Mouse (Mus musculus): Measurements from ENCODE around the gene Zfand2a. TPM values are rescaled to one million over a fixed set of nuclear protein-coding genes. Genes with fewer than 3 reads are reported as not detected.

Zfand2a gene
- total RNA-seq, 1 experiment, result 17.4 TPM

DNA sequence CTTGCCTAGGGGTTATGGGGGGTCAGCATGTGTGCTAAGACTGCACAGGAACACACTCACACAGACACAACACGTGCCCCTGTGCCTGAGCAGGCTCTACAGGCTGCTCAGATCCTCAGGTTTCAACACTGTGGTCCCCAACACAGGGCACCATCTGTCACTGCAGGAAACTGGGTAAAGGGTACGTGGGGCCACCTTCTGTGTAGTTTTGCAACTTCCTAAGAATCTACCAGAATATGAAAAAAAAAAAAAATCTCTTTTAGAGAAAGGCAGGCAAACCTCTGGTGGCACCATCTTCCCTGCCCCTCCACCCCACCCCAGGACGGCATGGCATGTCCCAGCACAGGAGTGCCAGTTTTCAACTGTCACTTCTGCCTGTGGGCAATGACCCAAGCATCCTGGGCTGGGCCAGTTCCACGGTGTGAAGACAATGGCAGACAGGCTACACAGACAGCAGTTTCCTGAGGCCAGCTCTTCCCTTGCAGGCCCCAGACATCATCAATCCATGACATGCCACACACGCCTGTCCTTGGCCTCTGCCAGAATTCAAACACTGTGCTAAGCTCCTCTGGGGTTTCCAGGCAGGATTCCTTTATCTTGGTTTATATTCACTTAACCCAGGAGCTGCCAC lies 35.1 kb downstream of the Zfand2a start:
- H3K9ac ChIP-seq (ENCODE audit: insufficient read depth, low read depth, low read length, poor library complexity, severe bottlenecking), result no peak overlapping the region
- H3K4me3 ChIP-seq (ENCODE audit: insufficient read depth in 1 of 2, low read depth in 1 of 2, low read length in 2 of 2, poor library complexity in 1 of 2, severe bottlenecking in 1 of 2), result no peak overlapping the region
- H3K4me1 ChIP-seq (ENCODE audit: control insufficient read depth in 2 of 2, insufficient read depth in 2 of 2, low read length in 2 of 2, poor library complexity in 1 of 2), result peaks cover 0 to 15% of the 10 kb centered on the region in 2 experiments; a peak in 2 of 4 replicates
- no peak overlapping the region for H3K27ac ChIP-seq (ENCODE audit: insufficient read depth, low read depth, low read length, poor library complexity, severe bottlenecking)
- no peak for TF ChIP-seq MAFK (IDR thresholded peaks at IDR 0.05; ENCODE audit: insufficient read depth, low read depth, low read length)
- no peak for DNase-seq (ENCODE audit: low read depth, low spot score)
- peaks cover 14% of the 10 kb centered on the region; the same call in 1 of the 2 replicates for H3K36me3 ChIP-seq (ENCODE audit: control insufficient read depth, insufficient read depth, low read length, poor library complexity, severe bottlenecking)
- H3K9me3 ChIP-seq (ENCODE audit: control insufficient read depth, insufficient read depth, low read depth, low read length), result no peaks in the 10 kb centered on the region
- in situ Hi-C loops (cut with MboI; ENCODE audit: low sequenced_read_pairs in 2 of 2, unreplicated experiment in 2 of 2), result no loop called here

DNA sequence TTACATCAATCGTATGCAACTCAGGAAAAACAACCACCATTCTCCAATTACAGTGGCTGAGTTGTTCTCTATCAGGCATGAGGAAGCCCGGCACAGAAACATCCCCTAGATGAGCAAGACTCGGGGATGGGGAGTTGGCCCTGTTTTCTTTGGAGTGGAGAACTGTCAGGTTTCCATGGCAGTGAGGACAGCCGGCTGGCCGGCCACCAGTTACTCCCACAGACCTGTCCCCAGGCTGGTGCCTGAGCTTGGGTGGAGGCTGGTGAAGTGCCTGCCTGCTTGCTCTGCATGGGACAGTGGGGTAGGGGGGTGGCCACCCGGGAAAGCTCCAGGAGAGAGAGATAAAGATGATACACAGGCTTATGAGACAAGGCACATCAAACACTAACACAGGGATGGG lies 36.3 kb downstream of the Zfand2a start:
- no peak overlapping the region for H3K9ac ChIP-seq (ENCODE audit: insufficient read depth, low read depth, low read length, poor library complexity, severe bottlenecking)
- H3K9me3 ChIP-seq (ENCODE audit: control insufficient read depth, insufficient read depth, low read depth, low read length), result no peaks in the 10 kb centered on the region
- H3K27ac ChIP-seq (ENCODE audit: insufficient read depth, low read depth, low read length, poor library complexity, severe bottlenecking), result no peak overlapping the region
- TF ChIP-seq HCFC1 (IDR thresholded peaks at IDR 0.05; ENCODE audit: borderline replicate concordance, insufficient read depth, low read length) (no peak), ZNF384 (IDR thresholded peaks at IDR 0.05; ENCODE audit: low read depth, low read length) (no peak), MAFK (IDR thresholded peaks at IDR 0.05; ENCODE audit: insufficient read depth, low read depth, low read length) (no peak), ZC3H11A (IDR thresholded peaks at IDR 0.05; ENCODE audit: borderline replicate concordance, low read depth, low read length) (no peak)
- no peak for DNase-seq (ENCODE audit: low read depth, low spot score)
- peaks cover 6% of the 10 kb centered on the region; the same call in 1 of the 2 replicates for H3K36me3 ChIP-seq (ENCODE audit: control insufficient read depth, insufficient read depth, low read length, poor library complexity, severe bottlenecking)
- no peak overlapping the region for H3K4me3 ChIP-seq (ENCODE audit: insufficient read depth in 1 of 2, low read depth in 1 of 2, low read length in 2 of 2, poor library complexity in 1 of 2, severe bottlenecking in 1 of 2)
- in situ Hi-C loops (cut with MboI; ENCODE audit: low sequenced_read_pairs in 2 of 2, unreplicated experiment in 2 of 2), result no loop called here
- peaks cover 0 to 17% of the 10 kb centered on the region in 2 experiments; a peak in 2 of 4 replicates for H3K4me1 ChIP-seq (ENCODE audit: control insufficient read depth in 2 of 2, insufficient read depth in 2 of 2, low read length in 2 of 2, poor library complexity in 1 of 2)

DNA sequence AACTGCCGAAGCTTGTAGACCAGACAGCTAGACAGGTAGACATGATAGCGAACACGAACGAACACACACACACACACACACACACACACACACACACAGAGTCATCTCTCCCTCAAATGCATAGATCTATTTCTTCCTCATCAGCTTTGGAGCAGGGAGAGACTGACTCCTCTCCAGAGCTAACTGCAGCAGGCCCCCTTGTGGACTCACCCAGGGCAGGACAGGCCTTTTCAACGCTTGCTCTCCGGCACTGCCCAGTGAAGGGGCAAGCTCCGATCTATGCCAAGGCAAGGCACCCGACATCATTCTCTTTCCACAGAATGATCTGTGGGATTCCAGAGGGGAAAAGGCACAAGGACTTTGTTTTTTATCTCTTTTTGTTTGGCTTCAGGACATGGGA lies 39.1 kb downstream of the Zfand2a start:
- TF ChIP-seq MAFK (IDR thresholded peaks at IDR 0.05; ENCODE audit: insufficient read depth, low read depth, low read length), result no peak
- no peak for TF ChIP-seq ZNF384 (IDR thresholded peaks at IDR 0.05; ENCODE audit: low read depth, low read length)
- TF ChIP-seq HCFC1 (IDR thresholded peaks at IDR 0.05; ENCODE audit: borderline replicate concordance, insufficient read depth, low read length), result no peak
- TF ChIP-seq CHD2 (IDR thresholded peaks at IDR 0.05; ENCODE audit: low read depth, low read length), result no peak
- TF ChIP-seq ZC3H11A (IDR thresholded peaks at IDR 0.05; ENCODE audit: borderline replicate concordance, low read depth, low read length), result no peak
- Histone ChIP-seq H3K36me3 (ENCODE audit: control insufficient read depth, insufficient read depth, low read length, poor library complexity, severe bottlenecking) (no peaks in the 10 kb centered on the region; the same call in 1 of the 2 replicates), H3K9me3 (ENCODE audit: control insufficient read depth, insufficient read depth, low read depth, low read length) (no peaks in the 10 kb centered on the region), H3K27ac (ENCODE audit: insufficient read depth, low read depth, low read length, poor library complexity, severe bottlenecking) (no peak overlapping the region), H3K4me3 (ENCODE audit: insufficient read depth in 1 of 2, low read depth in 1 of 2, low read length in 2 of 2, poor library complexity in 1 of 2, severe bottlenecking in 1 of 2) (no peak overlapping the region), H3K4me1 (ENCODE audit: control insufficient read depth in 2 of 2, insufficient read depth in 2 of 2, low read length in 2 of 2, poor library complexity in 1 of 2) (peaks cover 0 to 20% of the 10 kb centered on the region in 2 experiments; a peak in 2 of 4 replicates), H3K9ac (ENCODE audit: insufficient read depth, low read depth, low read length, poor library complexity, severe bottlenecking) (no peak overlapping the region)
- in situ Hi-C loops (cut with MboI; ENCODE audit: low sequenced_read_pairs in 2 of 2, unreplicated experiment in 2 of 2), result no loop called here
- DNase-seq (ENCODE audit: low read depth, low spot score), result no peak

DNA sequence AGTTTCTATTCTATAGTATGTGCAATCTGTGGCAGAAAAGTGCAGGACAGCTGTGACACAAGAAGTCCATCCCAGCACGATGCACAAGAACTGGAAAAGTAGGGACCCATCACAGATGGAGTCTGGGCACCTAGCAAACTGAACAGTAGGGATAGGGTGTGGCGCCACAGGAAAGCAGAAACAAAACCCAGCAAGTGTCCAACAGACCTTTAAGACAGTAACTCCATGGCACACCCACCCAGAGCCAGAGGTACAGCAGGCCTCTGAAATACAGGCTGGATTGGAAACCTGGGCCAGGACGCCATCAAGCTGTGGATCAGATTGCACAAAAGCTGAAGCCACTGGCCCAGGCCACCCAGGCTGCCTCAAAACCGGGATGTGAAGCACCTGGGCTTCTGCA lies 41.4 kb downstream of the Zfand2a start:
- TF ChIP-seq HCFC1 (IDR thresholded peaks at IDR 0.05; ENCODE audit: borderline replicate concordance, insufficient read depth, low read length), result no peak
- TF ChIP-seq ZNF384 (IDR thresholded peaks at IDR 0.05; ENCODE audit: low read depth, low read length), result no peak
- TF ChIP-seq MAFK (IDR thresholded peaks at IDR 0.05; ENCODE audit: insufficient read depth, low read depth, low read length), result no peak
- TF ChIP-seq ZC3H11A (IDR thresholded peaks at IDR 0.05; ENCODE audit: borderline replicate concordance, low read depth, low read length), result no peak
- TF ChIP-seq CHD2 (IDR thresholded peaks at IDR 0.05; ENCODE audit: low read depth, low read length), result no peak
- Histone ChIP-seq H3K36me3 (ENCODE audit: control insufficient read depth, insufficient read depth, low read length, poor library complexity, severe bottlenecking) (no peaks in the 10 kb centered on the region; the same call in 1 of the 2 replicates), H3K9ac (ENCODE audit: insufficient read depth, low read depth, low read length, poor library complexity, severe bottlenecking) (no peak overlapping the region), H3K9me3 (ENCODE audit: control insufficient read depth, insufficient read depth, low read depth, low read length) (no peaks in the 10 kb centered on the region), H3K4me1 (ENCODE audit: control insufficient read depth in 2 of 2, insufficient read depth in 2 of 2, low read length in 2 of 2, poor library complexity in 1 of 2) (peaks cover 0 to 20% of the 10 kb centered on the region in 2 experiments; a peak in 2 of 4 replicates), H3K27ac (ENCODE audit: insufficient read depth, low read depth, low read length, poor library complexity, severe bottlenecking) (no peak overlapping the region), H3K4me3 (ENCODE audit: insufficient read depth in 1 of 2, low read depth in 1 of 2, low read length in 2 of 2, poor library complexity in 1 of 2, severe bottlenecking in 1 of 2) (no peak overlapping the region)
- in situ Hi-C loops (cut with MboI; ENCODE audit: low sequenced_read_pairs in 2 of 2, unreplicated experiment in 2 of 2), result no loop called here
- no peak for DNase-seq (ENCODE audit: low read depth, low spot score)

DNA sequence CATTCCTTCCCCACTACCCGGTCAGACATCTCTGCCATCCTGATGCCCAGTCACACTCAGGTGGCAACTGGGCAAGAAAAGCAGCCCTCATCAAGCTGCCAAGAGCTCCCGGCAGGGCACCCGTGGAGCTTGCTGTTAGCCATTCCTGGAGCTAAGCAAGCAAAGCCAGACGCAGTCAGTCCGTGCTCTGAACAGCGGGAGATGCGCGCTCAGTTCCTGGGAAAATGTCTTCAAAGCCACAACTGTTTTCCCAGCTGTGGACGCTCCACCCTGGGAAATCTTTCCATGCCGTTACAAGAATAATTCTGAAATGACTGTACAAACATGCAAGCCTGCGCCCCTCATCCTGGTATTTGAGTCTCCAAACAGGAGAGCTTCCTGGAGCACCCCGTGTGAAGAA lies 41.9 kb downstream of the Zfand2a start:
- no peak overlapping the region for H3K27ac ChIP-seq (ENCODE audit: insufficient read depth, low read depth, low read length, poor library complexity, severe bottlenecking)
- no peaks in the 10 kb centered on the region; the same call in 1 of the 2 replicates for H3K36me3 ChIP-seq (ENCODE audit: control insufficient read depth, insufficient read depth, low read length, poor library complexity, severe bottlenecking)
- in situ Hi-C loops (cut with MboI; ENCODE audit: low sequenced_read_pairs in 2 of 2, unreplicated experiment in 2 of 2), result no loop called here
- TF ChIP-seq ZNF384 (IDR thresholded peaks at IDR 0.05; ENCODE audit: low read depth, low read length), result no peak
- no peak for TF ChIP-seq MAFK (IDR thresholded peaks at IDR 0.05; ENCODE audit: insufficient read depth, low read depth, low read length)
- TF ChIP-seq ZC3H11A (IDR thresholded peaks at IDR 0.05; ENCODE audit: borderline replicate concordance, low read depth, low read length), result no peak
- no peak for TF ChIP-seq CHD2 (IDR thresholded peaks at IDR 0.05; ENCODE audit: low read depth, low read length)
- TF ChIP-seq HCFC1 (IDR thresholded peaks at IDR 0.05; ENCODE audit: borderline replicate concordance, insufficient read depth, low read length), result no peak
- H3K9ac ChIP-seq (ENCODE audit: insufficient read depth, low read depth, low read length, poor library complexity, severe bottlenecking), result no peak overlapping the region
- peaks cover 0 to 20% of the 10 kb centered on the region in 2 experiments; a peak in 2 of 4 replicates for H3K4me1 ChIP-seq (ENCODE audit: control insufficient read depth in 2 of 2, insufficient read depth in 2 of 2, low read length in 2 of 2, poor library complexity in 1 of 2)
- DNase-seq (ENCODE audit: low read depth, low spot score), result no peak
- no peak overlapping the region for H3K4me3 ChIP-seq (ENCODE audit: insufficient read depth in 1 of 2, low read depth in 1 of 2, low read length in 2 of 2, poor library complexity in 1 of 2, severe bottlenecking in 1 of 2)
- H3K9me3 ChIP-seq (ENCODE audit: control insufficient read depth, insufficient read depth, low read depth, low read length), result no peaks in the 10 kb centered on the region
